In the genomic region with DNA sequence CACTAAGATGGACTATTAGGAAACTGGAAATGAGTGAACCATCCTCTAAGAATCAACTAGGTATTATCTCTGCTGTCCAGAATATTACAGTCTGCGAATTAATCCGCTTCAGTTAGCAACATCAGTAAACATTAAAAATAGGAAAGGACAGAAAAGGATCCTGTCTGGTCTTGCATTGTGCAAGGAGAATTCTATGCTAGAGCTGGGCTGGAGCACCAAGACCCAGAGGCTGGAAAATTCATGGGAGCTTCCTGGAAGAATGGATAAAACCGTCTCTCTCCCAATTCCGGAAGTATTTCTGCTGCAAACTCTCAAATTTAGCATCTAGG, we compare ENCODE assay signal across 8 mouse cellular contexts. TPM values are rescaled to one million over a fixed set of nuclear protein-coding genes. Genes with fewer than 3 reads are reported as not detected.
DNase-seq lines count a peak whose midpoint lies in the region; ATAC-seq and TF ChIP-seq lines count a peak whose summit lies in the region.
"Had no signal": no experiment of that assay in that cellular context is flagged by ENCODE, and none has a peak within 500 bp of the region (broad histone marks: within the 10 kb centered on the region; RNA-seq: fewer than 3 reads in every experiment).

No protein-coding gene starts in this region.

- TF ChIP-seq POLR2A in lung, adult 2 months (IDR thresholded peaks at IDR 0.05; ENCODE audit: borderline replicate concordance, extremely low read depth, low read depth, low read length) = no peak
- TF ChIP-seq POLR2A in limb, embryonic 14.5 days (IDR thresholded peaks at IDR 0.05; ENCODE audit: borderline replicate concordance, extremely low read depth, insufficient read depth, insufficient read length) = no peak

- peak overlapping the region; percentile 38; the same call in 1 of the 2 replicates for H3K9ac ChIP-seq in lung, embryonic 15.5 days
- peak overlapping the region; percentile 52 for H3K9ac ChIP-seq in forebrain, embryonic 12.5 days
- peak overlapping the region; percentile 50 for H3K9ac ChIP-seq in limb, embryonic 14.5 days (ENCODE audit: low read depth, low read length, severe bottlenecking)
- H3K9ac ChIP-seq in stomach, embryonic 14.5 days (replicated peaks; ENCODE audit: low read depth, low read length) = no peak overlapping the region; the same call in 1 of the 2 replicates

- H3K27me3 ChIP-seq in lung, embryonic 15.5 days = no peaks in the 10 kb centered on the region
- no peaks in the 10 kb centered on the region for H3K27me3 ChIP-seq in forebrain, embryonic 12.5 days
- H3K27me3 ChIP-seq in limb, embryonic 14.5 days (ENCODE audit: control insufficient read depth, insufficient read depth, low read length) = no peaks in the 10 kb centered on the region
- no peaks in the 10 kb centered on the region for H3K27me3 ChIP-seq in stomach, embryonic 14.5 days (ENCODE audit: control insufficient read depth, insufficient read depth, low read length)

- ATAC-seq in lung, embryonic 15.5 days (ENCODE audit: borderline replicate concordance, extremely low read depth, low FRiP score, low TSS enrichment) = no peak
- peak; percentile 45; the same call in 1 of the 2 replicates for ATAC-seq in forebrain, embryonic 12.5 days (ENCODE audit: low FRiP score)
- ATAC-seq in limb, embryonic 14.5 days (ENCODE audit: low FRiP score, low read depth) = no peak
- no peak for ATAC-seq in stomach, embryonic 14.5 days (ENCODE audit: insufficient number of reproducible peaks, insufficient read depth, low FRiP score, low read depth)
- no peak for ATAC-seq in cerebellum, adult (ENCODE audit: insufficient number of reproducible peaks, low FRiP score, low TSS enrichment)
- ATAC-seq in monocyte, adult 5-6 weeks (replicated peaks; ENCODE audit: insufficient number of reproducible peaks, low FRiP score, low TSS enrichment, poor library complexity, severe bottlenecking) = no peak

- TF ChIP-seq CTCF in lung, adult 2 months (IDR thresholded peaks at IDR 0.05; ENCODE audit: insufficient read depth, low read length) = no peak

- 30% methylated on average over 4 of the region's 4 CpGs for WGBS in lung, embryonic 15.5 days
- WGBS in lung, adult 2 months = 26% methylated on average over 4 of the region's 4 CpGs
- 37% methylated on average over 4 of the region's 4 CpGs for WGBS in forebrain, embryonic 12.5 days
- WGBS in limb, embryonic 14.5 days = 38% methylated on average over 4 of the region's 4 CpGs
- WGBS in stomach, embryonic 14.5 days = 28% methylated on average over 4 of the region's 4 CpGs

- H3K36me3 ChIP-seq in lung, embryonic 15.5 days = no peaks in the 10 kb centered on the region
- no peaks in the 10 kb centered on the region for H3K36me3 ChIP-seq in forebrain, embryonic 12.5 days (replicated peaks)
- no peaks in the 10 kb centered on the region for H3K36me3 ChIP-seq in limb, embryonic 14.5 days (ENCODE audit: control insufficient read depth, insufficient read depth, low read length)
- H3K36me3 ChIP-seq in stomach, embryonic 14.5 days (ENCODE audit: control insufficient read depth, insufficient read depth, low read length) = no peaks in the 10 kb centered on the region

- peak overlapping the region; percentile 52 for H3K4me3 ChIP-seq in lung, embryonic 15.5 days
- no peak overlapping the region for H3K4me3 ChIP-seq in lung, adult 2 months (replicated peaks; ENCODE audit: extremely low read depth, low read depth, low read length)
- peak overlapping the region; percentile 47 for H3K4me3 ChIP-seq in forebrain, embryonic 12.5 days (replicated peaks)
- peak overlapping the region; percentile 45 for H3K4me3 ChIP-seq in limb, embryonic 14.5 days (replicated peaks; ENCODE audit: low read length)
- H3K4me3 ChIP-seq in stomach, embryonic 14.5 days (ENCODE audit: low read depth, low read length) = peak overlapping the region; percentile 47

- H3K4me1 ChIP-seq in lung, embryonic 15.5 days = peaks cover 27% of the 10 kb centered on the region
- H3K4me1 ChIP-seq in lung, adult 2 months (ENCODE audit: control insufficient read depth, insufficient read depth, low read length) = peaks cover 12% of the 10 kb centered on the region
- H3K4me1 ChIP-seq in forebrain, embryonic 12.5 days = no peaks in the 10 kb centered on the region
- peaks cover 18% of the 10 kb centered on the region; the same call in 1 of the 2 replicates for H3K4me1 ChIP-seq in limb, embryonic 14.5 days (ENCODE audit: control insufficient read depth, insufficient read depth, low read length)
- H3K4me1 ChIP-seq in stomach, embryonic 14.5 days (ENCODE audit: control insufficient read depth, insufficient read depth, low read length) = no peaks in the 10 kb centered on the region

- H3K4me2 ChIP-seq in lung, embryonic 15.5 days = peak overlapping the region; percentile 69
- H3K4me2 ChIP-seq in forebrain, embryonic 12.5 days = peak overlapping the region; percentile 62
- H3K4me2 ChIP-seq in limb, embryonic 14.5 days (replicated peaks; ENCODE audit: low read depth, low read length, severe bottlenecking) = peak overlapping the region; percentile 64
- H3K4me2 ChIP-seq in stomach, embryonic 14.5 days (replicated peaks; ENCODE audit: low read depth, low read length) = peak overlapping the region; percentile 55

- peak overlapping the region; percentile 84; the same call in 1 of the 2 replicates for H3K27ac ChIP-seq in lung, embryonic 15.5 days
- H3K27ac ChIP-seq in forebrain, embryonic 12.5 days = no peak overlapping the region
- H3K27ac ChIP-seq in limb, embryonic 14.5 days (replicated peaks; ENCODE audit: low read depth, low read length) = no peak overlapping the region
- no peak overlapping the region for H3K27ac ChIP-seq in stomach, embryonic 14.5 days (ENCODE audit: low read length)

- no peaks in the 10 kb centered on the region for H3K9me3 ChIP-seq in lung, embryonic 15.5 days
- no peaks in the 10 kb centered on the region for H3K9me3 ChIP-seq in forebrain, embryonic 12.5 days
- peaks cover 4% of the 10 kb centered on the region; the same call in 1 of the 2 replicates for H3K9me3 ChIP-seq in limb, embryonic 14.5 days (ENCODE audit: control insufficient read depth, low read length)
- no peaks in the 10 kb centered on the region; the same call in 1 of the 2 replicates for H3K9me3 ChIP-seq in stomach, embryonic 14.5 days (ENCODE audit: control insufficient read depth, low read depth, low read length)

- no peak for DNase-seq in lung, adult 2 months
- DNase-seq in limb, embryonic 14.5 days (ENCODE audit: low spot score) = no peak

RNA-seq across cellular contexts. Expression of a gene that starts 0.3 kb away (rescaled TPM):
- polyA plus RNA-seq in lung, embryonic 15.5 days (2015; fragmentation: Nextera tagmentation; extraction: Ambion mirVana) = 12.7 and 12.9 TPM in 2 replicates
- 3.8 and 6.3 TPM in 2 replicates for polyA plus RNA-seq in lung, adult 2 months (2012; rRNA removed)
- polyA plus RNA-seq in forebrain, embryonic 12.5 days (2016; fragmentation: Nextera tagmentation; extraction: Ambion mirVana) = 6.1 and 6.3 TPM in 2 replicates
- 5.2 and 5.3 TPM in 2 replicates for polyA plus RNA-seq in limb, embryonic 14.5 days (2012; rRNA removed)
- 13.4 and 13.5 TPM in 2 replicates for polyA plus RNA-seq in limb, embryonic 14.5 days (2014; fragmentation: Nextera tagmentation; extraction: Ambion mirVana)
- 6.5 and 7.5 TPM in 2 replicates for polyA plus RNA-seq in stomach, embryonic 14.5 days (2014; fragmentation: Nextera tagmentation; extraction: Ambion mirVana)
- total RNA-seq in monocyte, adult 5-6 weeks (2017) = 13.1 to 32.7 TPM (median 16.9 TPM) in 3 replicates

RNA-seq across cellular contexts. Expression of a gene that starts 22.9 kb away (rescaled TPM):
- 47.9 and 48.5 TPM in 2 replicates for polyA plus RNA-seq in lung, embryonic 15.5 days (2015; fragmentation: Nextera tagmentation; extraction: Ambion mirVana)
- 31.1 and 47.2 TPM in 2 replicates for polyA plus RNA-seq in lung, adult 2 months (2012; rRNA removed)
- 16.1 and 16.8 TPM in 2 replicates for polyA plus RNA-seq in forebrain, embryonic 12.5 days (2016; fragmentation: Nextera tagmentation; extraction: Ambion mirVana)
- polyA plus RNA-seq in limb, embryonic 14.5 days (2012; rRNA removed) = 40.9 and 45.1 TPM in 2 replicates
- 55.0 and 57.1 TPM in 2 replicates for polyA plus RNA-seq in limb, embryonic 14.5 days (2014; fragmentation: Nextera tagmentation; extraction: Ambion mirVana)
- polyA plus RNA-seq in stomach, embryonic 14.5 days (2014; fragmentation: Nextera tagmentation; extraction: Ambion mirVana) = 35.3 and 36.4 TPM in 2 replicates
- total RNA-seq in monocyte, adult 5-6 weeks (2017) = 71.6 to 118 TPM (median 98.2 TPM) in 3 replicates

RNA-seq across cellular contexts. Expression of a gene that starts 33.2 kb away (rescaled TPM):
- 0.62 and 0.92 TPM in 2 replicates for polyA plus RNA-seq in lung, embryonic 15.5 days (2015; fragmentation: Nextera tagmentation; extraction: Ambion mirVana)
- polyA plus RNA-seq in lung, adult 2 months (2012; rRNA removed) = 7.2 and 14.0 TPM in 2 replicates
- 0.24 and 0.26 TPM in 2 replicates for polyA plus RNA-seq in forebrain, embryonic 12.5 days (2016; fragmentation: Nextera tagmentation; extraction: Ambion mirVana)
- polyA plus RNA-seq in limb, embryonic 14.5 days (2012; rRNA removed) = 0.73 and 1.2 TPM in 2 replicates
- polyA plus RNA-seq in limb, embryonic 14.5 days (2014; fragmentation: Nextera tagmentation; extraction: Ambion mirVana) = 0.95 and 2.0 TPM in 2 replicates
- 0.53 and 0.78 TPM in 2 replicates for polyA plus RNA-seq in stomach, embryonic 14.5 days (2014; fragmentation: Nextera tagmentation; extraction: Ambion mirVana)
- 11.5 to 16.9 TPM (median 15.2 TPM) in 3 replicates for total RNA-seq in monocyte, adult 5-6 weeks (2017)

RNA-seq across cellular contexts. Expression of a gene that starts 51.6 kb away (rescaled TPM):
- polyA plus RNA-seq in lung, embryonic 15.5 days (2015; fragmentation: Nextera tagmentation; extraction: Ambion mirVana) = 0.54 and 0.63 TPM in 2 replicates
- polyA plus RNA-seq in lung, adult 2 months (2012; rRNA removed) = 0.78 and 1.1 TPM in 2 replicates
- polyA plus RNA-seq in forebrain, embryonic 12.5 days (2016; fragmentation: Nextera tagmentation; extraction: Ambion mirVana) = 0.14 and 0.36 TPM in 2 replicates
- polyA plus RNA-seq in limb, embryonic 14.5 days (2012; rRNA removed) = 0.31 and 0.36 TPM in 2 replicates
- 0.43 and 0.51 TPM in 2 replicates for polyA plus RNA-seq in limb, embryonic 14.5 days (2014; fragmentation: Nextera tagmentation; extraction: Ambion mirVana)
- 0.18 TPM in 1 of 2 replicates, not detected in the other for polyA plus RNA-seq in stomach, embryonic 14.5 days (2014; fragmentation: Nextera tagmentation; extraction: Ambion mirVana)
- 1.6 to 6.7 TPM (median 6.6 TPM) in 3 replicates for total RNA-seq in monocyte, adult 5-6 weeks (2017)
- total RNA-seq: gastrocnemius, postnatal 36 days had no signal

RNA-seq across cellular contexts. Expression of a gene that starts 57.6 kb away (rescaled TPM):
- polyA plus RNA-seq in lung, embryonic 15.5 days (2015; fragmentation: Nextera tagmentation; extraction: Ambion mirVana) = 0.18 and 0.32 TPM in 2 replicates
- polyA plus RNA-seq in lung, adult 2 months (2012; rRNA removed) = 2.1 and 4.5 TPM in 2 replicates
- polyA plus RNA-seq in forebrain, embryonic 12.5 days (2016; fragmentation: Nextera tagmentation; extraction: Ambion mirVana) = 0.09 TPM in 1 of 2 replicates, not detected in the other
- 0.04 and 0.20 TPM in 2 replicates for polyA plus RNA-seq in limb, embryonic 14.5 days (2012; rRNA removed)
- polyA plus RNA-seq in limb, embryonic 14.5 days (2014; fragmentation: Nextera tagmentation; extraction: Ambion mirVana) = 0.18 TPM in 1 of 2 replicates, not detected in the other
- polyA plus RNA-seq in stomach, embryonic 14.5 days (2014; fragmentation: Nextera tagmentation; extraction: Ambion mirVana) = 0.36 TPM in 1 of 2 replicates, not detected in the other
- 1.1 to 2.7 TPM (median 1.6 TPM) in 3 replicates for total RNA-seq in monocyte, adult 5-6 weeks (2017)
